Mouse (Mus musculus) stomach, postnatal 0 days (tissue): ENCODE data around the gene Tpi1. TPM values are rescaled to one million over a fixed set of nuclear protein-coding genes. Genes with fewer than 3 reads are reported as not detected.

Experiments
- ATAC-seq: fragments of 200-750 bp; cut with Nextera tagmentation; 2 replicates; pipeline ENCODE4 v1.8.0; 2017; ENCODE audit not compliant: low FRiP score, low TSS enrichment
- DNase-seq: peaks from one replicate; pipeline ENCODE4 v3.0.0-alpha.2; 2016; ENCODE audit warnings: low spot score
- H3K27ac ChIP-seq: fragments of 300-500 bp; sonication (generic); replicated peaks from 2 replicates; pipeline ENCODE4 v1.5.1; 2014; ENCODE audit warnings: mild to moderate bottlenecking, control low read depth
- H3K27me3 ChIP-seq: fragments of 300-500 bp; sonication (generic); 2 replicates; pipeline ENCODE4 v1.6.1; 2014; ENCODE audit warnings: low read length; ENCODE audit not compliant: control insufficient read depth, insufficient read depth
- H3K36me3 ChIP-seq: fragments of 300-500 bp; sonication (generic); 2 replicates; pipeline ENCODE4 v1.6.1; 2014; ENCODE audit warnings: low read length, mixed read lengths; ENCODE audit not compliant: control insufficient read depth, insufficient read depth
- H3K4me1 ChIP-seq: fragments of 300-500 bp; sonication (generic); replicated peaks from 2 replicates; pipeline ENCODE4 v1.6.1; 2014; ENCODE audit warnings: antibody characterized with exemption; ENCODE audit not compliant: control insufficient read depth, insufficient read depth
- H3K4me2 ChIP-seq: fragments of 300-500 bp; sonication (generic); replicated peaks from 2 replicates; pipeline ENCODE4 v1.6.1; 2014; ENCODE audit warnings: low read depth, mild to moderate bottlenecking, control low read depth, moderate library complexity
- H3K4me3 ChIP-seq: fragments of 300-500 bp; sonication (generic); 2 replicates; pipeline ENCODE4 v1.5.1; 2014; ENCODE audit warnings: low read depth, low read length, control low read depth
- H3K9ac ChIP-seq: fragments of 300-500 bp; sonication (generic); 2 replicates; pipeline ENCODE4 v1.6.1; 2014; ENCODE audit warnings: mild to moderate bottlenecking, low read length, control low read depth, mixed read lengths
- H3K9me3 ChIP-seq: fragments of 300-500 bp; sonication (generic); 2 replicates; pipeline ENCODE4 v1.6.1; 2016; ENCODE audit warnings: low read length; ENCODE audit not compliant: control insufficient read depth
- CTCF ChIP-seq: IDR thresholded peaks from 2 replicates; pipeline ENCODE4 v1.5.1; 2016; ENCODE audit warnings: antibody characterized with exemption, low read depth, mild to moderate bottlenecking, moderate library complexity
- EP300 ChIP-seq: optimal IDR thresholded peaks from 2 replicates; pipeline ENCODE3; 2016; ENCODE audit warnings: antibody characterized with exemption
- WGBS: fragments of 180-500 bp; shearing (Covaris S2); extraction: QIAGEN DNeasy Blood & Tissue Kit; methylation state at CpG from one replicate; pipeline ENCODE4 v1.1.7; 2014; 5-methylcytosine and 5-hydroxymethylcytosine counted together
- polyA plus RNA-seq: library from polyadenylated mRNA; unstranded; fragments of >200 nt; fragmentation: Nextera tagmentation; extraction: Ambion mirVana; gene quantifications from 2 replicates; pipeline ENCODE4 v1.2.1, GENCODE M21; 2015

Gene Tpi1
- polyA plus RNA-seq, 1 experiment from 2014 or later: 465 TPM

DNA sequence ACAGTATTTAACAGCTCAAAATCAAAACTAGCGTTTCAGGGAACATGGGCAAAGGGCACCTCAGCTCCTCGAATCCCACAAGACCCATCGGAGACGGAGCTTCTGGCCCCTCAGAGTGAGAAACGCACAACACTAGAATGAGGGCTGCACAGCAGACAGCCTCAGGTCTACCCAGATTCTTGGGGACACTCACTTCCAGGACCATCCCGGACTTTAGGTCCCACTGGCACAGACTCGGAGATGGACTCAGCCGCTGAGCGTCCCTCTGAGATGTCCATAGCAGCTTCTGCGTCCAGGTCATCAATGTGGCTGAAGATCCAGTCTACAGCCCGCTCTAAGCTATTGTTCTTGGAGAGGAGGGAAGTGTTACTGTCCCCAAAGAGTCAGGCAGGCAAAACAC lies 3.0 kb upstream of the Tpi1 start:
- no peak for TF ChIP-seq CTCF
- TF ChIP-seq EP300: no peak
- H3K4me1 ChIP-seq: peaks cover 4% of the 10 kb centered on the region
- H3K9me3 ChIP-seq: no peaks in the 10 kb centered on the region
- no peak overlapping the region for H3K27ac ChIP-seq
- DNase-seq: no peak
- WGBS: 94% methylated on average over 11 of the region's 11 CpGs
- H3K27me3 ChIP-seq: no peaks in the 10 kb centered on the region
- peaks cover 42% of the 10 kb centered on the region for H3K36me3 ChIP-seq
- no peak overlapping the region for H3K4me3 ChIP-seq
- no peak for ATAC-seq
- H3K9ac ChIP-seq: no peak overlapping the region
- H3K4me2 ChIP-seq: no peak overlapping the region

DNA sequence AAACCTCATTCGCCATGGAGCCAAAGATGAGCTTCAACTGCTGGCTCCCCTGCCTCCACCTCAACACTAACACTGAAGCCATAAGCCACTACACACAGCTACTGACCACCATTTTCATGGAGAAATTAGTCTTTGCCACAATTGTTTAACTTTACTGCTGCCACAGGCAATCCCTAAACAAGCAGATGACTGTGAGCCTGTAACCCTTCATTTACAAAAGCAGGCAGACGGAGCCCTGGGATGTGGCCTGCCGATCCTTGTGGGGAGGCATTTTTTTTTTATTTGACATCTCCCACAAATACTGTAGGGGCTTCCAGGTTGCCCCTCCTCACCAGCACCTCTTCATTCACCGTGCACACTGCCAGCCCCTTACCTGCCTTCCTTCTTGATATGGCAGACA lies 2.5 kb upstream of the Tpi1 start:
- peaks cover 4% of the 10 kb centered on the region for H3K4me1 ChIP-seq
- H3K9me3 ChIP-seq: no peaks in the 10 kb centered on the region
- no peak overlapping the region for H3K9ac ChIP-seq
- peaks cover 42% of the 10 kb centered on the region for H3K36me3 ChIP-seq
- H3K4me2 ChIP-seq: no peak overlapping the region
- ATAC-seq: no peak
- H3K27ac ChIP-seq: no peak overlapping the region
- 72% methylated on average over 4 of the region's 4 CpGs for WGBS
- no peak overlapping the region for H3K4me3 ChIP-seq
- H3K27me3 ChIP-seq: no peaks in the 10 kb centered on the region
- TF ChIP-seq EP300: no peak
- no peak for TF ChIP-seq CTCF
- no peak for DNase-seq

DNA sequence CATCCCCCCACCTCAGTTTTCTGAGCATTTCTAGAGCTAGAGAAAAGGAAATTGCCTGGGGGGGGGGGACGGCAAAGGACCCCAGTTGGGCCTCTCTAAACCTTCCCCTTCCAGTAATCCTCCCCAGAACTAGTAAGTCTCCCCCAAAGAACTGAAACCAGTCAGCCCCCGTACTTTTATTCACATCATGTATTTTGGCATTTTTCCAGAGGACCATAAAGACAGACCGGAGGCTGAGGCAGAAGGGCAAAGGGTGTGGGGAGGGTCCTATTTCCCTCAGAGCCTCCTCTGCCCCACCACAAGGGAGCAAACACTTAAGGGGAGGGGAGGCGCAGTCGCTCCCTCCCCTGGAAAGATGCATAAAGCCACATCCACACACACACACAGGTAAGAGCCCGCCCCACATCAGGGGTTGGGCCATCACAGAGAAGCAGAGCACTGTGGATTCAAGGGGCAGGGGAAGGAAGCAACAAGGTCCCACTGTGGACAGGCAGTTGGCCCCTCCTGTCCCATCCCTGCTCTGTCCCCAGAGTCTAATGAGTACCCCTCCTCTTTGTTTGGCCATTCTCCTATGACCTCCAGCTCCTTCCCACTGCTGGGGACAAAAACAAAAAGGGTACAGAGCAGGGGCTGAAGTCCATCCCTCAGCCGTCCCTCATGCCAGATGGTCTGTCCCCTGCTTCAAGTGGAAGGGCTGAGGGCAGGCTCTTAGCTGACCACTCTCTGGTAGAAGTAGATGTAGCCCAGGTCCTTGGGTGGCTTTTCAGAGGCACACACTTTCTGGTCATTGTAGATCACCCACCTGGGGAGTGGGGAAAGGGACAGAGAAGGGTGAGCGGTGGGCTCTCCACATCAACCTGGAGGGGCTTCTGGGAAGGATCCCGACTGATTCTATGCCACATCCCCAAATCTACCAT lies 1.0 kb upstream of the Tpi1 start:
- Histone ChIP-seq H3K27ac (no peak overlapping the region), H3K4me1 (peaks cover 4% of the 10 kb centered on the region), H3K9ac (no peak overlapping the region), H3K36me3 (peaks cover 39% of the 10 kb centered on the region), H3K4me2 (peak overlapping the region; percentile 64; the same call in 1 of the 2 replicates), H3K9me3 (no peaks in the 10 kb centered on the region), H3K4me3 (no peak overlapping the region), H3K27me3 (no peaks in the 10 kb centered on the region)
- ATAC-seq (no peak), DNase-seq (no peak)
- 71% methylated on average over 8 of the region's 9 CpGs for WGBS
- TF ChIP-seq CTCF (no peak), EP300 (no peak)

DNA sequence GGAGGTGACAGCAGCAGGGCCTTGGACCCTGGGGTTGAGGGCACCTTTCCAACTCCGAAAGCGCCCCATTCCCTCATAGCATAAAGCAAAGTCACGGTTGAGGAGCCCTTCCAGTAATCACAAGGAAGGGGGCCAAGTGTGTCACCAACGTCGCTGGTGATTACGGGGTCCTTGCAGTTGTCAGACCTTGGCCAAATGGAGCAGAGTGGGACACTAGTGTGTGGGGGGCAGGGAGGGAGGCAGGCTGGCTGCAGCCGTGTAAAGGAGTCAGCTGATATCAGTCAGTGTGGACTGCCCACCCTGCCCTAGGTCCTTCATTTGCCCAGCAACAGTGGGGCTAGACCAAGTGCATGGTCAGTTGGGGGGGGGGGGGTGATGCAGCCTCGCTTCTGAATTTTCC lies 352 bp upstream of the Tpi1 start:
- peaks cover 4% of the 10 kb centered on the region for H3K4me1 ChIP-seq
- TF ChIP-seq CTCF (no peak), EP300 (no peak)

DNA sequence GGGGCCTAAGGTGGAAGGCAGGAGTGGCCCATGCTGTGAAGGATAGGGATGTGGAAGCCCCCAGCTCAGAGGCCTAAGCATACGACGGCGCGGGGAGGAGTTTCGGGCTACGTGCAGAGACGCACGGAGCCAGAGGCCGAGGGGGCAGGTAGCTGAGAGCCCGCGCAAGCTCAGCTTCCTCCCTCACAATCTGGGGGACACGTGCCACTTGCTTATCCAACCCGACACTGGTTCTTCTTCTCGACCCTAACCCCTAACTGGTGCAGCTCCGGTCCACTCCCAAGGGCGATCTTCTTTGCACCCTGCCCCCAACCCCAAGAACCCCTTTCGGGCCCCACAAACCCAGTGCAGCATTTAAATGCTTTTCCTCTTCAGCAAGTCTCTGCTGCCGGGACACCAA lies 600 bp downstream of the Tpi1 start:
- ATAC-seq (peak; percentile 47), DNase-seq (peak; percentile 76)
- Histone ChIP-seq H3K4me3 (peak overlapping the region; percentile 59), H3K36me3 (peaks cover 31% of the 10 kb centered on the region), H3K9me3 (no peaks in the 10 kb centered on the region), H3K27me3 (no peaks in the 10 kb centered on the region), H3K9ac (peak overlapping the region; percentile 66), H3K27ac (peak overlapping the region; percentile 85), H3K4me2 (peak overlapping the region; percentile 64), H3K4me1 (peaks cover 4% of the 10 kb centered on the region)
- WGBS: 1% methylated on average over 18 of the region's 18 CpGs
- TF ChIP-seq CTCF (no peak), EP300 (no peak)

More for the DNA sequence above, 352 bp upstream of the Tpi1 start:
- Histone ChIP-seq H3K9me3 (no peaks in the 10 kb centered on the region), H3K36me3 (peaks cover 33% of the 10 kb centered on the region), H3K4me2 (peak overlapping the region; percentile 64), H3K4me3 (peak overlapping the region; percentile 59), H3K27me3 (no peaks in the 10 kb centered on the region), H3K27ac (no peak overlapping the region), H3K9ac (peak overlapping the region; percentile 66; the same call in 1 of the 2 replicates)
- DNase-seq: no peak
- WGBS: 30% methylated on average over 8 of the region's 8 CpGs
- peak; percentile 16; the same call in 1 of the 2 replicates for ATAC-seq

DNA sequence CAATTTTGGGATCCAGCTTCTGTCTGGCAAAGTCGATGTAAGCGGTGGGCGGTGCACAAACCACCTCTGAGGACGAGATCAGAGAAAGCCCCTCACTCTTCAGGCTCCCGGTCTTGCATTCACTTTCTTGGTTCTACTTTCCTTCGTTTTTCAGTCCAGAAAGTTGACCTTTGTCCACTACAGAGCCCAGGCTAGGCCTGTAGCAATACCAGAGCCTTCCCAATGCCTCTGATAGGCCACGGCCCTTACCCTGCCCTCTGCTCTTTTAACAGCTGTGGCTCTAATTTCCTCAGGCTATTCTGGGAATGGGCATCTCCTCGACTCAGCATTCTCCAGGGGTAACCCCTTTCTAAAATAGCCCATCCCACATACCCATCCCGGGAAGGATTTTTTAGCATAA lies 1.2 kb downstream of the Tpi1 start:
- TF ChIP-seq CTCF: no peak
- 8% methylated on average over 9 of the region's 9 CpGs for WGBS
- Histone ChIP-seq H3K36me3 (peaks cover 27% of the 10 kb centered on the region), H3K4me3 (peak overlapping the region; percentile 59), H3K27ac (peak overlapping the region; percentile 85), H3K4me1 (peaks cover 6% of the 10 kb centered on the region), H3K27me3 (no peaks in the 10 kb centered on the region), H3K4me2 (peak overlapping the region; percentile 64), H3K9me3 (no peaks in the 10 kb centered on the region), H3K9ac (peak overlapping the region; percentile 66)
- ATAC-seq (no peak), DNase-seq (no peak)
